Mouse (Mus musculus) cerebellum, postnatal 36 days (tissue): ENCODE measurements around the gene Ifi203.
"Not testable (repeated sequence)": the region's sequence is repeated elsewhere in the genome, so short reads cannot be mapped to it uniquely, and the experiment has no call there.

Source experiments
- DNase-seq, 2 experiments: peaks; one replicate each; pipeline ENCODE4 v3.0.0; 2021 to 2022; ENCODE audit warnings: mixed read lengths in 2 of 2

Ifi203 gene

DNA sequence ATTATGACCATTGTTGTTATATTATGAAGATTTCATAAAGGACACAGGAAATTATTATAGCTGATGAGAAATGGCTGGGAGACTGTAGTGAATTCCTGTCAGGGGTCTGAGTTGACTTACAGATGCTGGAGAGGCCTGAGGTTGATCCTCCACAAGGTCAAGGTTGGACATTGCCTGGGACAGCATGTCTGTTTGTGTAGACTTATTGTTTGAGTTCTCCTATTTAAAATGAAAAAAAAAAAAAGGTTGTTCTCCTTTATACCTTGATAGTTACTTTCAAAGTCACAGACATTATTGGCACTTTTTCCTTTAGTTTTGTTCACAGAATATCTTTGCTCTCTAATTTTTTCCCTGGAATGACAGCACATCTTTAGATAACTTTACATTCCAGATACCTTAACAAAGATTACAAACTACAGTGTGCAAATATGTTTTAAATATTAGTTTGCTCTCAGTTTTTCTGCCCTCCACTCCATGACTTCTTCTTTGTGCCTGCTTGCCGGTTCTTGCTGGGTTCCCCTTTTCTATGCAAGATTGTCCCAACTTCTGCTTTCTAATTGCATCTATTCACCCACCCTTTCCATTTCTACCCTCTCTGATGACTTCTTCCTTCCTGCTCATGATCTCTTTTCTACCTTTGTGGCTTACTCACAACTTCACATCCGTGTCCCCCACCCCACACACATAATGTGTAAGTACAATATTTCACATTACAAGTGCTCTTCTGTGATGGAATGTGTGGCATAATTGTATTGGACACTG lies 55.3 kb downstream of the Ifi203 start:
- DNase-seq, result not testable (repeated sequence)

DNA sequence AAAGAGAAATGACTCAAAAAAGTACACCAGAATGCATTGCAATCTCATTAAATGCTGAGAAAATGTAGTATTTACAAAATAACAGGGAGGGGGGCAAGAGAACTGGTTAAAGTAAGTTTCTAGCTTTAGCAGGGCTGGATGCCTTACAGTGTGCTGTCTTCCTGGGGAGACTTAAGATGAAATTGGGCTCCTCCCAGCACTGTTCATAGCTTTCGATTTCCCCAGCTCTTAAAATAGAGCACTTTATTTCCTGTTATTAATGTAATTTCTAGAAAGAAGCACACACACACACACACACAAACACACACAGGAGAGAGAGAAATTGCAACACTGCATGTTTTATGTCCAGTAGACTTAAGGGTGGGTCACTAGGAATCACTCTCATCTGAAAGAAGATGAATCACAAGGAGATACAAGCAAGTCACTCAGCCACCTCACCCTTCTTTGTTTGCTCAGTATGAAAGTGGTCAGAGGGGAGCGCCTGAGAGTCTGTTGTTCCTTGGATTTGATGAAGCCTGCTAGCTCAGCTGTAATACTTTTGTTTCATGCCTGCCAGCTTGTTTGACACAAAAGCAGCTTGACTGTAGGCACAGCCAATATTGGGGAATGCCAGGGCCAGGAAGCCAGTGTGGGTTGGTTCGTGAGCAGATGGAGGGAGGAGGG lies 62.3 kb downstream of the Ifi203 start:
- peak; percentile 21 to 45 for DNase-seq

DNA sequence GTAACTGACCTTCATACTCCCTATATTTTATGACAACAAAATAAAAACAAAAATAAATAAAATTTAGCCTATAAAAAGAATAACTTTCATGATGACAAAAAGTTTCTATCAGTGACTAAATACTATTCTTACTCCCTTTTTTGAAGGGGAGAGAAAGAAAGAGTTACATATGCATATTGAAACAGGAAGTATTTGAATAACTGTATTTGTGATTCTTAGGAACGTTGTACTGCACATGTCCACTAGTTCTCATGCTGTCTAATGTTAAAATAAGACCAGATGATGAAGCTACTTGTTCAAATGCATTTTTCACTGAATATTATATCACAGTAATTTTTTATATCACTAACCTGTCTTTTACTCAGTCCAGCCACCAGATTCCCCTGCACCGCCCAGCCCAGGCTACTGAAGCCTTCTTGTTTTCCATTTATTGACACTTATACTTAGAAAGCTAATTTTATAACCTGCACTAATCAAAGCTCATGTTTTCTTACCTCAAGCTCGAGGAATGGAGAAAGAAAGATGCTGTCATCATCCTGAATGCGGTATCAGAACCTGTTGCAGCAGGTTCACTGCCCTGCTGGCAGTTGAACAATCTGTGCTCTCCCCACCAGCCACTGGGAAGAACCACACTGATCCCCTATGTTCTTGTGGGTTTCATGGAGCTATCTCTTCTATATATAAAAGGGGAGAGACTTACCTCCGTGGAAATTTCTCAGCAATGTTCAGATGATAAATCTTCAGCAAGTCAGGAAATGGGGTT lies 63.1 kb downstream of the Ifi203 start:
- not testable (repeated sequence) for DNase-seq

DNA sequence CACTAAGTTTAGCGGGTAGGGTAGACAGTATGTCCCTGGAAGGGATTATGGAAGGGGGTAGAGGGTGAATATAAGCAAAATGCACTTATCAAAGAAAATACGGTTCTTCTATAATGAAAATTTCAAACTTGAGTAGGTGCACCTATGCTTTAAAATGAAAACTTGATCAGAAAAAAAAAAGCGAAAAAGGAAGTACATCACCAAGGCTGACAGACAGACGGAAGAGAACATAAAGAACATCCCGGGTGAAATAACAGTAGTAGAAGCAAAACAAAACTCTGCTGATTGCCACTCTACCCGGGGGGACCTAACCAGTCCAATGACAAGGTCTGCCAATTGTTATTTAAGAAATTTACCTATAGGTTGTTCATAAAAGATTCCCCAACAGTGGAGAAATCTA lies 64.2 kb downstream of the Ifi203 start:
- DNase-seq, result not testable (repeated sequence)

DNA sequence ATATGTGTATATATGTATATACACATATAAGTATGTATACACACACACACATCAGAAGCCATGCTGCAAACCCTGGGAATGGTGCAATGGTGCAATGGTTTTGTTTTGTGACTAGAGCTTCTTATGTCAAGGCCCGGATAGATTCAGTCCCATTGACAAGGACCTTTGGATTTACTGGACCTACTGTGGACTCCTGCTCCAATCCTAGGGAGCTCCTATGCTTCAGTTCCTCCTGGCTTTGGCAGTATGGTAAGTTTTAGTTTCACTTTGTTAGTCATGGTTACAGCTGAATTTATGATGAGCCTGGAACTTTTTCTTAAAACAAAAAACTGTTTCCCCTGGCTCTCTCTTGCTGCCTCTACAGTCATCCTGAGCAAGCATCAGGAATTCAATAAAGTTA lies 65.3 kb downstream of the Ifi203 start:
- not testable (repeated sequence) for DNase-seq
